Mouse (Mus musculus): ENCODE data around the gene Slc25a45. TPM values are rescaled to one million over a fixed set of nuclear protein-coding genes. Genes with fewer than 3 reads are reported as not detected.

The Slc25a45 gene
- polyA plus RNA-seq, 1 experiment from 2014 or later: 2.5 TPM

DNA sequence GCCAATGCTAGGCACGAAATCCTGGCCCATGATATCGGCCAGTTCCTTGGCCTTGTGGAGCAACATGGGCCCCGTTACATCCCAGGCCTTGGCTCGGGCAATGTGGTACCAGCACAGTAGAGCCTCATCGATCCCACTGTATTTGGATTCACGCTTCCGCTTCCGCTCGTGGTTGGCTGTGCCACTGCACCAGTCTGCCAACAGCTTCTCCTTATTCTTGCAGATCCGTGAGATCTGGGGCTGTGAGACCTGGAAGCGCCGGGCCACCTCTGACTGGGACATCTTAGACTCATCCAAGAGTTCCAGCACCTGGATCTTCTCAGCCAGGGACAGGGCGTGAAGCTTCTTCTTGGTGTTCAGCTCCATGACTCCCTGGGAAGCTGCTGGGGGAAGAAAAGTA is 15.1 kb downstream of the Slc25a45 start:
- Histone ChIP-seq H3K27ac (peak overlapping the region; percentile 95; the same call in 1 of the 2 replicates), H3K9me3 (no peaks in the 10 kb centered on the region), H3K4me3 (0 out of 2 replicates have a peak overlapping the region, but pooled peaks have one; percentile 79), H3K4me1 (peaks cover 30% of the 10 kb centered on the region), H3K36me3 (peaks cover 36% of the 10 kb centered on the region), H3K27me3 (ENCODE audit: insufficient read depth, poor library complexity, severe bottlenecking) (no peaks in the 10 kb centered on the region)
- WGBS: 93% methylated on average over 13 of the region's 13 CpGs
- DNase-seq (ENCODE audit: low spot score): no peak

DNA sequence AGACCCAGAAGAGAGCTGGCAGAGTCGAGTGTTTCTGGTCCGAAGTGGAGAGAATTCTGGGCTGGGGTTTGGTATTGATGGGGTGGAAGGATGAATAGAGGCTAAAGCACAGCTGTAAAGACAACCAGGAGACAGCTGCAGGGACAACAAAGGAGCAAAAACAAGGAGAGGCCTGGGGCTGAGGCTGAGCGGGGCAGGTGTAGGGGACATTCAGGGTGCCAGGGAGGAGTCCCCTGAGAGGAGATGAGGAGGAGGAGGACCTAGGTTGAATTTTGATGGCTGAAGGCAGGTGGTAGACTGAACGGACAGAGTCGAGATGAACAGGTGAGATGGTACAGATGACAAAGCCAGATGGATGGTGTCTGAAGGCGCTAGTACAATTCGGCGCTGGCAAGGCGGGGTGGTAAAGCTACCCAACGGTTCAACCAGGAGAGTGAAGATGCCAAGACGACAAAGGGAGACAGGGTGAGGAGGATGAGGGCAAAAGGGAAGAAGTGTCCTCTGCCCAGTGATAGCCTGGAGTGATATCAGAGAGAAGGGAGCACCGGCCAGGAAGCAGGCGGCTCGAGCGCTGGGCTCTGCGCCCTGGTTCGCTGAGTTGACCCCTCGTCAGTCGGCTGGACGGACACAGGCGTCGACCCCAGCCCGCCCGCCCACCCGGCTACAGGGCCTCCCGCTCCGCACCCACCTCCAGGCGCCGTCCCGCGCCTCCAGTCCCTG is 15.8 kb downstream of the Slc25a45 start:
- 13% methylated on average over 24 of the region's 31 CpGs for WGBS
- peaks cover 30% of the 10 kb centered on the region for H3K4me1 ChIP-seq
- H3K27ac ChIP-seq: peak overlapping the region; percentile 95
- H3K4me3 ChIP-seq: peak overlapping the region; percentile 79
- DNase-seq (ENCODE audit: low spot score): no peak
- H3K9me3 ChIP-seq: no peaks in the 10 kb centered on the region
- no peaks in the 10 kb centered on the region for H3K27me3 ChIP-seq (ENCODE audit: insufficient read depth, poor library complexity, severe bottlenecking)
- peaks cover 42% of the 10 kb centered on the region for H3K36me3 ChIP-seq

DNA sequence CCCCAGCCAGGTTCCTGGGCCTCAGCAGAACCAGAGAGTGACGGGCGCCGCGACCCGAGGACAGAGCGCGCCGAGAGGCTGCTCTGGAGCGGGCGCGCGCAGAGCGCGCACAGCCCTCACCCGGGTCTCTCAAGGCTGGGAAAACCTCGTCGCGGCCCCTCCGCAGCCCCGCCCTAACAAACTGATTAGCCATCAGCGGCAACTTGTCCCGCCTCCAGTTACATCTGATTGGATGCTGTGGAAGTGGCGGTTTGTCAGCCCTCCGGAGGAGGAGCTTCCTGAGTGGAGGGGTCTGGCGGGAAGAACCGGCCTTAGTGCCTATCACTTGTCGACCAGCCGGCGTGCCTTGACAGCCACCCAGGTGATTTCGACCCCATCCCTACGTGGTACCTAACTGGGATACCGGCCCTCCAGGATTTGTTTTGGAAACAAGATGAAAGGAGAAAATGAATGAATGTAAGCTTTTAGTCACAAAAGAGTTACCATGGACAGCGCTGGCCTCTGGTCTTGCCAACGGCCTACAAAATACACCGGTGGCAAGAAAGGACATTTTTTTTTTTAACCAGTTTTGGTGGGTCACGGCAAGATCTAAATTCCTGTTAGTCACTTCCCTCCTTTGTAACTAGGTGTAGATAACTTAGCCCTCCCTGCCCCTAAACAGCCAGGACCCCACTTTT is 16.5 kb downstream of the Slc25a45 start, which contains the start of gene Tigd3:
Tigd3 (minus strand) TSS at position 148 of the 677 bp plus-strand sequence.
- H3K36me3 ChIP-seq: peaks cover 46% of the 10 kb centered on the region
- peak; percentile 98 for DNase-seq (ENCODE audit: low spot score)
- 3% methylated on average over 36 of the region's 36 CpGs for WGBS

DNA sequence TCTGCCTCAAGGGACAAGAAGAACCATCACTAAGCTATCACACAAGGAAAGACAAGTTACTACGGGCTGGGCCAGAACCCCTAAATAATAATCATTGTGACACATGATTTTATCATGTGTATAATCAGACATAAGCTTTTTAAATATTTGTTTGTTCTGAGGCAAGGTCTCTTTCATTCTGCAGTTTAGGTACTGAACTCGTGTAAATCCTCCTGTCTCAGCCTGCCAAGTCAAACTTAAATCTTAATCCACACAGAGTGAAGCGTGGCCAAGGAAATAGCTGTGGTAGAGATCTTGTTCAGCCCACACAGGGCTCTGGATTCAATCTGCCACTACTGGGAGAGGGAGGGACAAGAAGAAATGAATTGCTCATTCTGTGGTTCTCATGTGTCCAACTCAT is 29.7 kb downstream of the Slc25a45 start:
- H3K36me3 ChIP-seq: peaks cover 58% of the 10 kb centered on the region

More for the DNA sequence above, 16.5 kb downstream of the Slc25a45 start, which contains the start of gene Tigd3:
- no peaks in the 10 kb centered on the region for H3K27me3 ChIP-seq (ENCODE audit: insufficient read depth, poor library complexity, severe bottlenecking)
- peak within 1 kb of the TSS; percentile 79 for H3K4me3 ChIP-seq
- H3K4me1 ChIP-seq: peaks cover 30% of the 10 kb centered on the region
- H3K27ac ChIP-seq: peak within 1 kb of the TSS; percentile 95
- H3K9me3 ChIP-seq: no peaks in the 10 kb centered on the region

DNA sequence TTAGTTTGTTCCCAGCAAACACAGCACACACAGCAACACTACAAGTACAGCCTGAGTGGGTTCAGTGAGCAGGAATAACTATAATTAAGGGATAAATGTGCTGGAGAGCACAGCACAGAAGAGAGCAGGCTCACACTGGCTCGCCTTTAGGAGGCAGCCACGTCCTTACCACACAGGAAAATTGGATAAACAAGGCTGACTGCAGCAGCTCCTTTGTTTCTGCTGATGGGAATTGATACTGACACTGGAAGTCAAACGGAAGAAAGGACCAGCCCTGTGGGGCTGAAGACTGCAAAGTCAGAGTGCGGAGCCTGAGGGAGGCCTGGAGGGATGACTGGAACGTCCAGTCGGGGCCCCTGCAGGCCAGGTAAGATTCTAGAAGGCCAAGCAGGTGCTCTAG is 32.6 kb downstream of the Slc25a45 start:
- no peaks in the 10 kb centered on the region for H3K9me3 ChIP-seq
- DNase-seq (ENCODE audit: low spot score): no peak
- no peak overlapping the region for H3K27ac ChIP-seq
- 60% methylated on average over 6 of the region's 6 CpGs for WGBS
- H3K27me3 ChIP-seq (ENCODE audit: insufficient read depth, poor library complexity, severe bottlenecking): no peaks in the 10 kb centered on the region
- H3K4me1 ChIP-seq: peaks cover 27% of the 10 kb centered on the region
- H3K36me3 ChIP-seq: peaks cover 33% of the 10 kb centered on the region
- peak overlapping the region; percentile 16; the same call in 1 of the 2 replicates for H3K4me3 ChIP-seq

More for the DNA sequence above, 29.7 kb downstream of the Slc25a45 start:
- DNase-seq (ENCODE audit: low spot score): no peak
- no peak overlapping the region for H3K4me3 ChIP-seq
- WGBS: 92% methylated on average over 3 of the region's 3 CpGs
- peaks cover 20% of the 10 kb centered on the region for H3K4me1 ChIP-seq
- H3K27me3 ChIP-seq (ENCODE audit: insufficient read depth, poor library complexity, severe bottlenecking): no peaks in the 10 kb centered on the region
- H3K27ac ChIP-seq: no peak overlapping the region
- H3K9me3 ChIP-seq: no peaks in the 10 kb centered on the region

DNA sequence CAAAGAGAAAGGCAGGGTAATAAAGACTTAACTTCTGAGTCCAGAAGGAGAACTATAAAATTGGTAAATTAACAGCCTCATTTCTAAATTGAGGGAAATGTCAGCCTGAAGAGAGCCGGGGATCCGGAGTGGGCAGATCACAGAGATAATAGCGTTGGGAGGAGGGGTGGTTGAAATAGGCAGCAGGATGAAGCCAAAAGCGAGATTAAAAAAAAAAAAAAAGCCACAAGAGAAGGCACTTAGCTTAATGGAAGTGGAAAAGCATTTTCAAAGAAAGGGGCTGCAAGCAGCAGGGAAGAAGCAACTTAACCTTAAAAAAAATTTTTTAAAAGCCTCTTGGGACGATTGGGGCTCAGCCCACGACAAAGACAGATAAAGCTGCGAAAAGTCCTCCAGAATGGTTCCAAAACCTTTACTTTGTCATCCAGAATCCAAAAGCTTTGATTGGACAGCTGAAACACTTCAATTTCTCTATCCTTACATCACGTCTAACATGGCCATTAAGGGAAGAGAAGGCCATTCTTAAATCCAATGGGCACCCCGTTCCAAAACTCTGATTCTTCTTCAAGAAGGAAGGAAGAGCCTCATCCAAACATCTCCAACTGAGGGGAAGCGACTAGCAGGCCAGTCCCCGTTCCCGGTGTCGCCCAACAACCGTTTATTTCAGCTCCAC is 34.0 kb downstream of the Slc25a45 start:
- H3K27ac ChIP-seq: peak overlapping the region; percentile 96
- DNase-seq (ENCODE audit: low spot score): no peak
- WGBS: 7% methylated on average over 14 of the region's 14 CpGs
- no peaks in the 10 kb centered on the region for H3K27me3 ChIP-seq (ENCODE audit: insufficient read depth, poor library complexity, severe bottlenecking)
- H3K4me1 ChIP-seq: peaks cover 29% of the 10 kb centered on the region
- H3K36me3 ChIP-seq: peaks cover 29% of the 10 kb centered on the region
- H3K9me3 ChIP-seq: no peaks in the 10 kb centered on the region
- H3K4me3 ChIP-seq: peak overlapping the region; percentile 99

DNA sequence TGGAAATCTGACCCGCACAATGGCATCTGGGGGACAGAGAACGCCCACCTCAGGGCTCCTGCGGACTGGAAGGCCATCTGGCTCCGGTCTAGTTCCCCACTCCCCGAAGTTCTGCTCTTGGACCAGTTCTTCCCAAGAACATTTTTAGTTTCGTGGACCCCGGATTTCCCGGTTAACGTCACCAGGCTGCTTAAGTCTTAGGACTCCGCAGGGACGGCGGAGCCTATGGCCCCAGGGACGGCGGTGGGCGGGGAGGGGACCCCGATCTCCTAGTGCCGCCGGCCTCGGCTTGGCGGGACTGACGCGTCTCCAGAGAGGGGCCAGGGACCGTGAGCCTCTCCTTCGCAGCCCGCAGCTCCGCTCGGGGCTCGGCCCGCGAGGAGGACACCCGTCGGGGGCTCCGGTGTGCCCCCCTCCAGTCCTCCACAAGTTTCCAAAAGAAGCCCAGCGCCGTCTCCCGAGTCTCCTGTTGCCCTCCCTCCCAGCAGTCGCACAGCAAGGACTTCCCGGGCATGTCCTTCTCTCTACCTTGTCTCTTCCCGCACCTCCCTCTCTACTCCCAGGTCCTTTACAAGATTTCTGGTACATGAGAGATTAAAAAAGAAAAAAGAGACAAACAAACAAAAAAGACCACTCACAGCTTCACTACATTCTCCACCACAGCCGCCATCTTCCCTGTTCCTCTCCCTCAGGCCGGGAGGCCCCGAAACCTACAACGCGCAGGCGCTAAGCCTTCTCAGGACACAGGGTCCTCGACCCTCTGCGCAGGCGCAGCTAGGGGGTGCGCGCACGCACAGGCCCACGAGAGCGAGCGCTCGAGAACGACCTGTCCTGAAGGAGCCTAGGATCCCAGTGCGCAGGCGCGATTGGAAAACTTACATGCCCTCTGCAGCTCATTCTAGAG is 34.7 kb downstream of the Slc25a45 start:
- Histone ChIP-seq H3K9me3 (no peaks in the 10 kb centered on the region), H3K36me3 (peaks cover 27% of the 10 kb centered on the region), H3K27ac (peak overlapping the region; percentile 96), H3K4me3 (peak overlapping the region; percentile 99), H3K27me3 (ENCODE audit: insufficient read depth, poor library complexity, severe bottlenecking) (no peaks in the 10 kb centered on the region), H3K4me1 (peaks cover 29% of the 10 kb centered on the region)
- under 1% methylated on average over 59 of the region's 59 CpGs for WGBS
- peak; percentile 100 for DNase-seq (ENCODE audit: low spot score)

DNA sequence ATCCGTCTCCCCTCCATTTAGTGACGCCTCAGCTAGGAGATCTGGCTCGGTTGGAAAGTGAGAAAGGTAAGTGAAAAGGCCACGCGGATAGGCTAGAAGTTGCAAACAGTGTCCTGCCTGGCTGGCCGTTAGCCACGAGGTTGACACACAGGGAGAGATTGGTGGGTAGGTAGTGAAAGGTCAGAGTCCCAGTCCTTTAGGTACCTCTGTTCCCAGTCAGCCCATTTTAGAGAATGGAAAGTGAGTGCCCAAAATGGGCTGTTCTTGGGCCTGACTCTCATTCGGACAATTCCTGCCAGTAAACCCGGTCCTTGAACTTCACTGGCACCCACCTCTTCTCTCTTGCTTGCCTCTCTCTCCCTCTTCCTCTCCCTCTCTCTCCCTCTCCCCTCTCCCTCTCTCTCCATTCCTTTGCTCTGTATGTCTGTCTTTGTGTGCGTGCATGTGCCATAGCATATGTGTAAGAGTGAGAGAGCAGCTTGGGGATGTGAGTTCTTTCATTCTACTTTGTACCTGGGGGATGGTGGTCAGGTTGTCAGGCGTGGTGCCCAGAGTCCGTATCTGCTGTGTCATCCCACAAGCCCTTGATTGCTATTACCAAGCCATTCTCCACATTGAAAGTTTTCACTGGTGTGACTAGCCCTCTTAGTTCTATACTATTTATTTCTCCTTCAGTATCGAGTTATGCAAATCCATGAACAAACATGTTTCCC is 35.6 kb downstream of the Slc25a45 start, which contains the start of gene Dpf2:
Dpf2 (minus strand) TSS at position 4 of the 713 bp plus-strand sequence.
- WGBS: 19% methylated on average over 13 of the region's 13 CpGs
- no peaks in the 10 kb centered on the region for H3K9me3 ChIP-seq
- H3K4me3 ChIP-seq: peak within 1 kb of the TSS; percentile 99
- H3K27me3 ChIP-seq (ENCODE audit: insufficient read depth, poor library complexity, severe bottlenecking): no peaks in the 10 kb centered on the region
- DNase-seq (ENCODE audit: low spot score): no peak
- H3K4me1 ChIP-seq: peaks cover 32% of the 10 kb centered on the region
- H3K36me3 ChIP-seq: peaks cover 31% of the 10 kb centered on the region
- peak within 1 kb of the TSS; percentile 96 for H3K27ac ChIP-seq

DNA sequence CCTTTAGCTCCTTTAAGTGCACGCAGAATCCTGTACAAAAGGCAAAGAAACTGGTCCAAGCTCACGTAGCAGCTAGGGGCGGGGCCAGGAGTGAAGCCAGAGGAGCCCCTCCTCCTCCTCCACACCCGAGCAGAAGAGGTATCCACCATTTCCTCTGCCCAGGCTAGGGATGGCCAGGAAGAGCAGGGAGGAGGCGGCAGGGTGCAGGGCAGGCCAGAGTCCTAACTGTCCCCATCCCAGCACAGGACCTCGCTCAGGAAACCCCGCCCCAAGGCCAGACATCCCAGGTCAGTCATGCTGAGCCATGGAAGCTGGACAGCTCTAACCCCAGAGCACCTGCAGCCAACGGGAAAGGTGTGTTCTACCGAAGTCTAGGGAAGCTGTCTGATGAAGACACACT is 44.1 kb downstream of the Slc25a45 start:
- H3K4me3 ChIP-seq: peak overlapping the region; percentile 12
- peaks cover 16% of the 10 kb centered on the region for H3K36me3 ChIP-seq
- H3K9me3 ChIP-seq: no peaks in the 10 kb centered on the region
- peaks cover 9% of the 10 kb centered on the region; the same call in 1 of the 2 replicates for H3K27me3 ChIP-seq (ENCODE audit: insufficient read depth, poor library complexity, severe bottlenecking)
- 15% methylated on average over 9 of the region's 9 CpGs for WGBS
- H3K27ac ChIP-seq: peak overlapping the region; percentile 12; the same call in 1 of the 2 replicates
- H3K4me1 ChIP-seq: peaks cover 44% of the 10 kb centered on the region
- DNase-seq (ENCODE audit: low spot score): no peak

DNA sequence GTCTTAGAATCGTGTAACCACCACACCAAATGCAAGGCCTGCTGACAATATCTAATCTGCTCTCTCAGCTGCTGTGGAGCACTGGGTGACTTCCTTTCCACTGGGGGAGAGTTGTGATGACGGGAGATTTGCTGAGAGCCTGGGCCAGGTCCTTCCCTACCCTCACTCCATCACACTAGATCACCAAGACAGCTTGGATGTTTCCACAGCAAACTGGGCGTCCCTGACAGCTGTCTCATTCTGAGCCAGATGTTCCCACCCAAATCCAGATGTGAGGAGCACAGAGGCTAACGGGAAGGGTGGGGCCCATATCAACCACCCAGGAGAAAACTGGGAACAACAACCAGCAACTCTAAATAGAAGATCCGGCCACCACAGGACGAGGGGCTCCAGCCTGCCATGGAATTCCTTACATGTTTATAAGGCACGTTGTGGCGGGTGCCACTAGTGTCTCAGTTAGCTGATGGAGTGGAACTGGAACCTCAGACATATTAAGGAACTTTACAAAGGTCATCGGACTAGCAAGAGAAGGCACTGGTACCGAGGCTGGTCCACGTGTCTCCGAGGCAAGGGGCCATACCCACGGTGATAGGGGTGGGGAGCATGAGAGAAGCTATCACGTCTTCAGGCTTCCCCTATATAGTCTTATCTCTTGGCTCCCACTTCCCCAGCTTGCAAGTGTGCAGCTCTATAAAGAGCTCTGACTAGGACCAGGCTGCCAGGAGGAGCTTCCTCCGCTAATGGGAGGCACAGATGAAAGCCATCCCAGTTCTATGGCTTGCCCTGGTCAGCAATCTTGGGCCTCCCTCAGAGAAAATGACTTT is 44.7 kb downstream of the Slc25a45 start:
- H3K27me3 ChIP-seq (ENCODE audit: insufficient read depth, poor library complexity, severe bottlenecking): peaks cover 9% of the 10 kb centered on the region; the same call in 1 of the 2 replicates
- peak overlapping the region; percentile 12; the same call in 1 of the 2 replicates for H3K27ac ChIP-seq
- no peak for DNase-seq (ENCODE audit: low spot score)
- WGBS: 49% methylated on average over 15 of the region's 15 CpGs
- peaks cover 49% of the 10 kb centered on the region for H3K4me1 ChIP-seq
- H3K36me3 ChIP-seq: peaks cover 10% of the 10 kb centered on the region
- peak overlapping the region; percentile 36 for H3K4me3 ChIP-seq
- H3K9me3 ChIP-seq: no peaks in the 10 kb centered on the region

DNA sequence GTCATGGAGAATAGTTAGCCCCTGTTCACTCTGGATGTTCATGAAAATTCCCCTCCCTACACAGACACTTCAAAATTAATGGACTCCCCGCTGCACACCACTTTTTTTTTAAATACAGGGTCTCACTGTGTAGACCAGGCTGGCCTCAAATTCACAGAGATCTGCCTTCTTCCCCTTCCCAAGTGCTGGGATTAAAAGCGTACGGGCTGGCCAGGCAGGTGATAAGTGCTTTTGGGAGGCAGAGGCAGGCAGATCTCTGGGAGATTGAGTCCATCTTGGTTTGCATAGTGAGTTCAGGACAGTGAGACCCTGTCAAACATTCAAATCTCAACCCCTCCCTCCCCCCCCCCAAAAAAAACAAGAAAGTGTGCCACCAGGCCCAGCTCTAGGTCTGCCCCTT is 45.4 kb downstream of the Slc25a45 start:
- H3K4me3 ChIP-seq: no peak overlapping the region
- H3K27ac ChIP-seq: no peak overlapping the region
- no peak for DNase-seq (ENCODE audit: low spot score)

More for the DNA sequence above, 45.4 kb downstream of the Slc25a45 start:
- Histone ChIP-seq H3K4me1 (peaks cover 50% of the 10 kb centered on the region), H3K27me3 (ENCODE audit: insufficient read depth, poor library complexity, severe bottlenecking) (peaks cover 9% of the 10 kb centered on the region; the same call in 1 of the 2 replicates), H3K36me3 (peaks cover 4% of the 10 kb centered on the region), H3K9me3 (no peaks in the 10 kb centered on the region)
- WGBS: 84% methylated on average over 3 of the region's 3 CpGs
